18 mouse cellular contexts compared by ENCODE assay signal in genomic region chr3:21864391-21864790, GRCm38 (mm10).
"Had no signal": no experiment of that assay in that cellular context is flagged by ENCODE, and none has a peak within 500 bp of the region (broad histone marks: within the 10 kb centered on the region; RNA-seq: fewer than 3 reads in every experiment).

No protein-coding gene starts in this region.

- H3K36me3 ChIP-seq: lung, embryonic 15.5 days; midbrain, embryonic 10.5 days; midbrain, embryonic 12.5 days; neural tube, embryonic 13.5 days; neural tube, embryonic 15.5 days; stomach, embryonic 15.5 days had no signal

- H3K4me3 ChIP-seq: lung, embryonic 15.5 days; midbrain, embryonic 10.5 days; midbrain, embryonic 12.5 days; myocyte; neural tube, embryonic 13.5 days; neural tube, embryonic 15.5 days; stomach, embryonic 15.5 days had no signal

- H3K27ac ChIP-seq: lung, embryonic 15.5 days; midbrain, embryonic 10.5 days; midbrain, embryonic 12.5 days; neural tube, embryonic 13.5 days; neural tube, embryonic 15.5 days; stomach, embryonic 15.5 days; stomach, postnatal 0 days had no signal

- H3K27me3 ChIP-seq: lung, embryonic 15.5 days; midbrain, embryonic 12.5 days; neural tube, embryonic 13.5 days; neural tube, embryonic 15.5 days; stomach, embryonic 15.5 days had no signal

- H3K9ac ChIP-seq: lung, embryonic 15.5 days; midbrain, embryonic 12.5 days; neural tube, embryonic 13.5 days; neural tube, embryonic 15.5 days; stomach, embryonic 15.5 days had no signal

- DNase-seq: lung, adult 18-20 months; lung, postnatal 4 days; midbrain, embryonic 14.5 days; retina, postnatal 1 day; right cerebral cortex, adult 18-20 months; thymus, adult 2 months; thymus, postnatal 25 days; thymus, postnatal 4 days had no signal

- H3K4me1 ChIP-seq: lung, embryonic 15.5 days; midbrain, embryonic 10.5 days; midbrain, embryonic 12.5 days; neural tube, embryonic 13.5 days; neural tube, embryonic 15.5 days; stomach, embryonic 15.5 days had no signal

- H3K4me2 ChIP-seq: lung, embryonic 15.5 days; midbrain, embryonic 12.5 days; neural tube, embryonic 13.5 days; neural tube, embryonic 15.5 days; stomach, embryonic 15.5 days had no signal

- H3K9me3 ChIP-seq: lung, embryonic 15.5 days; midbrain, embryonic 10.5 days; midbrain, embryonic 12.5 days; neural tube, embryonic 13.5 days; stomach, embryonic 15.5 days had no signal

- ATAC-seq: lung, postnatal 0 days; midbrain, embryonic 16.5 days had no signal
